Mouse (Mus musculus): ENCODE results near the gene Aasdhppt. TPM values are rescaled to one million over a fixed set of nuclear protein-coding genes. Genes with fewer than 3 reads are reported as not detected.

Aasdhppt gene
- total RNA-seq (2021), result 10 to 100 TPM; 25.1 to 26.9 TPM

- intact Hi-C loops (cut with DNase I), result loop anchor here (10.0 kb wide), 1 partner anchor 775 kb away; the partner anchor contains the start of gene Gucy1a2
- peak; percentile 99 for DNase-seq
Observed at GRCm38 (mm10) chr9:4309351-4310085, at the start of gene Aasdhppt, which contains the start of gene Kbtbd3. Aasdhppt (minus strand) TSS chr9:4309471. Kbtbd3 (plus strand) TSS chr9:4309833.

GRCm38 (mm10) chr9:4353163-4353562 lies 43.9 kb upstream of the Aasdhppt start:
- DNase-seq, result no peak
- intact Hi-C loops (cut with DNase I), result no loop called here

DNA sequence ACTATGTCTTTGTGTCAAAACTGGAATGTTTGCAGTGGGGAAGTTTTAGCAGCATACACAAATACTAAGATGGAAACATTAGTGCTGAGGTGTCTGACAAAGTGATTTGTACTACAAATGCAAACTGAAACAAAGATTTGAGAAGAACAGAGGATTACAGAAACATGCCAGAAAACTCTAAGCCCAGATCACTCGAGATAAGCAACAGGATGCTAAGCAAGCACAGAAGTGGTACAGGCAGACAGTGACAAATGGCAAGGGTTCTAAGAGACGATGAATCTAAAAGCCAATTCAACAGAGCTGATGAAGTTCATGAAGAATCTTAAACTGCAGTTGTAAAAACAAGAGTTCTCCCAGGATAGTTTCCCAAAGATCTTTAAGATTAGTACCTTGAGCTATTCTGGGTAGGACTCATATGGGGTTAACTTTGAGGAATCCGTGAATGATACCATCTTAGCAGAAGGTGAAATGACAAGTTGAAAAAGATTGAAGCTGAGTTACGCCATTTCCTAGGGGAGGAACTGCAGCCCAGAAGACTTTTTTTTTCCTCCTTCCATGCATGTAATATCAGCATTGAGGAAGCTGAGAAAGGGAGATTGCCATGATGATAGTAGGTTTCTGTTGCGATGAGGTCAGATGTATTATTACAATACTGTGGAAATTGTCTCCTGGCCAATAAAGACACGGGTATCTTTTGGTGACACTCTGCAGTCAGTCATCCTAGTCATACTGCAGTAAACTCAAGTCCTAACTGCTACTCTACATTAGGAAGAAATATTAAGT lies 9.9 kb upstream of the Aasdhppt start:
- no peak for DNase-seq
- intact Hi-C loops (cut with DNase I), result no loop called here

- no peak for DNase-seq
- intact Hi-C loops (cut with DNase I), result no loop called here
Observed at GRCm38 (mm10) chr9:4315746-4316145, 6.5 kb upstream of the Aasdhppt start.

DNA sequence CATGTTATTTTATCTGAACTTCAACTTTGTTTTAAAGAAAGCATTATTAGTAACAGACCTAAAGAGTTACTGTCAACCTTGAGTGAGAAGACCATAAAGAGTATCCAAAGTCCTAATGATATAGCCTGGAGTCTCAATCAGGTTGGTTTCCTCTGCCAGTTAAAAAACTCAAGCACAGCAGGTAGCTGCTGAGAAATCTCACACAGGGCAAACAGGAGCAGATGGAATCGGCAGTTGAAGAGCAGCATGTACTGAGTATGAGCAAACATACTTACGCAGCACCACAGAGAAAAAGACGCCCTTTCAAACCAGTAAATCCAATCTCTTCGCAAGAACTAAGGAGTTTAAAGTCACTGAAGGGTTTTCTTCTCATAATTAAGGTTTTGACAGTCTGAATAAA lies 4.7 kb upstream of the Aasdhppt start:
- no peak for DNase-seq
- intact Hi-C loops (cut with DNase I), result no loop called here

DNA sequence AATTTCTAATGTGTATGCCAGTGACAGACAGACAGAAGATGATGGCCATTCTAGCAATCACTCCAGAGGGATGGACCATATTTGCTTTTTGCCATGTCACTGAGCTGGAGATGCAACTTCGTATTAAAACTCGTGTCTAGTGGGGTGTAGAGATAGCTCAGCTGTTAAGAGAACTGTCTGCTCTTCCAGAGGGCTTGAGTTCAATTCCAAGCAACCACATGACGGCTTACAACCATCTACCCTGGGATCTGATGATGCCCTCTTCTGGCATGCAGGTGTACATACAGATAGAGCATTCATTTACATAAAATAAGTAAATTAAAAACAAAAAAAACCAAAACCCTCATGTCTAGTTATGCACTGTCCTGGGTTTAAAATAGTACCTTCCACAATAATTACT lies 1.9 kb upstream of the Aasdhppt start:
- DNase-seq, result no peak
- intact Hi-C loops (cut with DNase I), result no loop called here

GRCm38 (mm10) chr9:4310706-4311105 lies 1.4 kb upstream of the Aasdhppt start:
- intact Hi-C loops (cut with DNase I), result no loop called here
- DNase-seq, result no peak

DNA sequence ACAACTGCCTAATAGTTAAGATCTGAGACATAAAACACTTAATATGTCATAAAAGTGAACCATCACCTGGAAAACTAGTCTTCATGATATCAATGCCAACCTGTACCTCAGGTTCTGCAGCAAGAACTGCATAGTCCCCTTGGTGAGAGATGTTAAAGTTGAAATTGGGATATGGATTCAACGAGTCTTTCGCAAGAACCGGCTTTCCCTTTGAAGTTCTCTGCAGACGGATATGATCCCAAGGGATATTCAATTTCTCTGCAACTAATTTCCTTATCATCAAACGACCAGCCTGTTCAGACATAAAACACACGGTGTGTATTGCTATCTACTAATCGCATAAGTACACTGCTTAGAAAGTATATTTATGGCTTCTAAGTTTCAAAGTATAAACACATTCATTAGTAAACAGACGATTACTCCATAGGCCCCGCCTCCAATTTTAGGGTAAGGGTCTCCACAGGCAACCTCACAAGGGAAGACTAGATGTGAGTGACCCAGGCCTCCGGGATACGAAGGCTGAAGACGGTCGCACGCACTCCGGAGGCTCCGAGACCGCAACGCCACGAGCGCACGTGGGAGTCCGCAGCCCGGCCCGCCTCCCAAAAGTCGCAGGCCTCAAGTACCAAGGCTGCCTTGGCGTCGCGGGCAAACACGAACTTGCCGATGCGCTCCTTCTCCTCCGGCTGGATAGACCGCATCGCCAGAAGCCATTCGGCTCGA lies 482 bp downstream of the Aasdhppt start:
- intact Hi-C loops (cut with DNase I), result loop anchor here (10.0 kb wide), 1 partner anchor 774 kb away; the partner anchor contains the start of gene Gucy1a2
- no peak for DNase-seq

- DNase-seq, result no peak
- intact Hi-C loops (cut with DNase I), result loop anchor here (10.0 kb wide), 1 partner anchor 770 kb away; the partner anchor contains the start of gene Gucy1a2
Observed at GRCm38 (mm10) chr9:4304867-4305266, 4.4 kb downstream of the Aasdhppt start.

DNA sequence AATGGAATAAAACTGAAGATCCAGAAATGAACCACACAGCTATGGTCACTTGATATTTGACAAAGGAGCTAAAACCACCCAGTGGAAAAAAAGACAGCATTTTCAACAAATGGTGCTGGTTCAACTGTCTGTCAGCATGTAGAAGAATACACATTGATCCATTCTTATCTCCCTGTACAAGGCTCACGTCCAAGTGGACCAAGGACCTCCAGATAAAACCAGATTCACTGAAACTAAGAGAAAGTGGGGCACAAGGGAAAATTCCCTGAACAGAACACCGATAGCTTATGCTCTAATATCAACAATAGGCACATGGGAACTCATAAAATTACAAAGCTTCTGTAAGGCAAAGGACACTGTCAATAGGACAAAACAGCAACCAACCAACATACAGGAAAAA lies 8.8 kb downstream of the Aasdhppt start:
- intact Hi-C loops (cut with DNase I), result loop anchor here (10.0 kb wide), 1 partner anchor 766 kb away; the partner anchor contains the start of gene Gucy1a2
- no peak for DNase-seq

GRCm38 (mm10) chr9:4283850-4284249 lies 25.4 kb downstream of the Aasdhppt start:
- intact Hi-C loops (cut with DNase I), result no loop called here
- no peak for DNase-seq

GRCm38 (mm10) chr9:4266881-4267280 lies 42.4 kb downstream of the Aasdhppt start:
- intact Hi-C loops (cut with DNase I), result no loop called here
- DNase-seq, result no peak

- intact Hi-C loops (cut with DNase I), result no loop called here
- no peak for DNase-seq
Observed at GRCm38 (mm10) chr9:4260746-4261090, 48.6 kb downstream of the Aasdhppt start.

DNA sequence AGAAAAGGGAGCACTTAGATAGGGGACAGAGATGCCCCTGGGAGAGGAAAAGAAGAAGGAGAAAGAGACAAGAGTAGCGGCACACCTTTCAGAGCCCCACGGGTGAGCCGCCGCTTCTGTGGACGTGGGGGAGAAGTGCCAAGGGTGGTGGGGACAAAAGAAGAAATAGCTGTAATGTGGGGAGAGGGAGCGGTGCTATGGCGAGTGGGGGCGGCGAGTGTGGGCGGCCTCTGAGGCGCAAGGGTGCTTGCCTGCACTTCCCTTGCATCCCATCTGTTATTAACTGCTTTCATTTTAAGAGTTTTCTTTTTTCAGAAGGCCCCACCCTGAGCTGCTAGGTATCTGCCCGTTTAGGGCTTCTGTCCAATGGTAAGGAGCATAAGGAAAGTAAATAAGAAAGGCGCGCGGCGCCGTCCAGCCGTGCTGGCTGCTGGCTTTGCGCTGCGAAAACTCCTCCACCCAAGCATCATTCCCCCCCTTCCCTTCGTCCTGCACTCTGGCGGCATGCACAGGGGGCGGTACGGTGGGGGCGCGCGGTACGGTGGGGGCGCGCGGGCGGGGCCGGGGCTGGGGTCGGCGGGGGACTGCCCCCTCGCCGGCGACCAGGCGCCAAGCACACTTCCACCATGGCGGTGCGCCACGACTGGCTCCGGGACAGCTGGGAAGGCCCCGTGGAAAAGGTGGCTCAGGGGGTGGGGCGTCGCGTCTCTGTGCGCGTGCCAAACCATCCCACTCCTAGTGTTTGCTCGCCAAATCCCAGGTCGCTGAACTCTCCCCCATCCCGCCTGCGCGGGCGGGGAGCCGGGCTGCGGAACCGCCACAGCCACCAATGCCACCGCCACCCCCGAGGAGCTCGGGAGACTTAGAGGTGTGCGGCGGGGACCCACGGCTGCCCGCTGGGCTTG lies 49.2 kb downstream of the Aasdhppt start:
- peak; percentile 39 for DNase-seq
- intact Hi-C loops (cut with DNase I), result no loop called here

DNA sequence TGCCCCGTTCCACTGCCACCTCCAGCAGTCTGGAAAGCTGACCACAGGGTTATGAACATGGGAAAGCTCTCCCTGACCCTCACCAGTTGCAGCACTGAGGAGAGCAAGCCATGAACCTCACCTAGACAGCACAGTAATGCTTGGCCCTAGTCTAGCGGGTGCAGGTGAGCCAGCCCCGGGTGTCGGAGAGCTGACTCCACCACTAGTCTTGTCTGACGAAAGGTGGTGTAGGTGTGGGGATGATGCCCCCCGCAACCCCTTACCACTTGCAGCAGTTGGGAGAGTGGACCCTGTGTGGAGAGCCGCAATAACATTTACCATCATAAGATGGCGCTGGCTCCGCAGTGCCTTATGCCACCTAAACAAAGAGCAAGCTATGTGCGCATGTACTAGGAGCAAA lies 50.2 kb downstream of the Aasdhppt start:
- intact Hi-C loops (cut with DNase I), result no loop called here
- no peak for DNase-seq

Small RNAs within 50 kb of the gene (microRNA-seq; reads per million reads assigned to microRNA genes)
- not detected for gene Gm22195

Other genes starting within 250 kb of the Aasdhppt start
- gene Kbtbd3, start 362 bp upstream of the Aasdhppt start, total RNA-seq (2021), result 10 to 100 TPM in 1 of 2 experiments, 1 to 10 TPM in 1; 8.0 to 10.5 TPM
- gene Msantd4, start 67.1 kb upstream of the Aasdhppt start, total RNA-seq (2021), result 10 to 100 TPM; 41.6 to 44.9 TPM